Mouse (Mus musculus) cerebellum, postnatal 25 days (tissue): ENCODE measurements at regions not wholly inside any gene's neighbourhood (a gene's known extent, or its start where the extent isn't known, plus 50 kb on each side); places are given as distances from the start of the nearest gene placed in this dataset.

Experiments
- DNase-seq, 2 experiments: peaks; one replicate each; pipeline ENCODE4 v3.0.0; 2021; ENCODE audit warnings: mixed read lengths in 2 of 2

GRCm38 (mm10) chr8:116373063-116373462, 131.7 kb upstream of the Dynlrb2 start:
- DNase-seq = peak; percentile 36 to 56

DNA sequence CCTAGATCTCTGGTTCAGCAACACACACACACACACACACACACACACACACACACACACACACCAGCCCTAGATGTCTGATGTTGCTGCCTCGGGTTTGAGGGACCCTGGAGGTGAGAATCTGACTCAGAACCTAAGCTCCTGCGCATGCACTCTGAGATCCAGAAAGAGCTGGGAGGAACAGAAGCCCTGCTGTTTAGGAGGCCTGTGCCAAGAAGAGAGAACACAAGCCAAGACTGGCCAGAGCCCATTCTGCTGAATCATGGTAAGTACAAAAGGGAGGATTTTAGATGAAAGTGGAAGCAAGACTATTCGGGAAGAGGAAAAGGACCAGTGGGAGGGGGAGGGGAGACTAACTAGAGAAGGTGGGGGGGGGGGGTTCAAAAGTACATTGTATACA, 132.2 kb upstream of the Dynlrb2 start:
- DNase-seq = peak; percentile 86 to 90

DNA sequence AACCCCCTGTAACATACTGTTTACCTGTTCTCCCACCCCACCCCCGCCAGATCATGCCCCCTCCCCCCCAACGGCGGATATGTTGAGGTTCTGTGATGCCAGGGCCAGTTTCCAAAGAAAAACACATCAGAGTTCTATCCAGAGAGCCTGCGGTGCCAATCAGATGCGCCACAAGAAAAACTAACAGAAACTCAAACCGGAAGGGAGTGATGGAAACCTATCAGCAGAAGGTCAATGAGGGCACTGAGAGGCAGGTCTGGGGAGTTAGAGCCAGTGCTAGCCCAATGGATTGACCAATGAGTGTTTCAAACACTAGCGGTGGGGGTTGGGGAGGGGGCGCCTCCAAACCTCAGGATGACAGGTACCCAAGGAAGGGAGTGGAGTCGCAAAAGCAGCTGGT, 132.7 kb upstream of the Dynlrb2 start:
- no peak for DNase-seq

DNA sequence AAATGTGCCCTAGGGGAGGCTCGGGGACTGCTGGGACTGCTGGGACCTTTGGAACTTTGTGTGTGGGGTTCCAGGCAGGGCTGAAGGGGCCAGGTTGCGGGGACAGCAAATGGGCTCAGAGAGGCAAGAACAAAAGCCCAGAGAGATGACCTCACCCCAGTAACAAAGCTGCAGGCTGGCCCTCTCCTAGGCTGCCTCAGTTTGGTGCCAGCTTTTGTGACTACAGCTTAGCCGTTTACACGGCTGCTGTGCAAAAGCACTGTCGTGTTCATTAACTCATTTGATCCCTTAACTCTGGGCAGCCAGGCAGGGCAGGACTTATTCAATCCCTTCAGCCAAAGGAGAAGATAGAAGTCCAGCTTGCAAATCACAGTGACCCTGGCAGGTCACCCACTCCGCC, 137.3 kb upstream of the Dynlrb2 start:
- peak in 1 of 2 experiments; percentile 14 for DNase-seq

DNA sequence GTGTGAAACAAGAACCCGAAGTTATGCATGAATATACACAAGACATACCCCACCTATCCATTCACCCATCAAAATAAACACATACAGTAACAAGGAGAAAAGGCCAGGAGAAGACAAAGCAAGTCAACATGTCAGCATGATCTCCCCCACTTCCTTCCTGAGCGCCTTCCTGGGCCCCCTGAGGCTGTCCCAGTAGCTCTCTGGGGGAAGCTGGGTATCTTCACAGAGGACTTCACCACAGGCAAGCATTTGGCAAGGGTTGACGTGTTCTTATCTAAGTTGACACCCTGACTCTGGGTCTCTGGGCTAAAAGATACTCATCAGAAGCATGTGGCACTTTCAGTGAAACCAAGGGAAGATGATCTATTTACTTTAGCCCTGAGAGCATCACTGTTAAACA, 138.1 kb upstream of the Dynlrb2 start:
- no peak for DNase-seq

- DNase-seq = no peak
Observed at GRCm38 (mm10) chr8:116364751-116365150, 140.0 kb upstream of the Dynlrb2 start.

- DNase-seq = peak; percentile 57 to 64
Observed at GRCm38 (mm10) chr8:116364172-116364571, 140.6 kb upstream of the Dynlrb2 start.

DNA sequence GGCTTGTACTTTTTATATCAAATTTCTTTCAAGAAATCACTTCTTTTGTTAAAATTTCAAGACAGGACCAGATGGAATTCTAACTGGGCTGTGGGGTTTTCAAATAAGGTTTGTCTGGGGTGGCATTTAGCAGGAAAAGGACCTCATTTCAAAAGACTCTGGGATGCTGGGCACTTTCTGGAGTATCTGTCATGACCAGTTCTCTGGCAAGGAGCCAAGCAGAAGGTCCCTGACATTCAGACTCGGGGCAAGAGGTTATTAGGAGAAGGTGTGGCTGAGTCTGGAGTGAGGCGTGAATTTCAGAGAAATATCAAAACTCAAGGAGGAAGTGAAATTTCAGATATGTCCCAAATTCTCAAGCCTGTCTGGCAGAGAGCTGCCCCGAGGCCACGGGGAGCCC, 142.4 kb upstream of the Dynlrb2 start:
- peak in 1 of 2 experiments; percentile 26 for DNase-seq

DNA sequence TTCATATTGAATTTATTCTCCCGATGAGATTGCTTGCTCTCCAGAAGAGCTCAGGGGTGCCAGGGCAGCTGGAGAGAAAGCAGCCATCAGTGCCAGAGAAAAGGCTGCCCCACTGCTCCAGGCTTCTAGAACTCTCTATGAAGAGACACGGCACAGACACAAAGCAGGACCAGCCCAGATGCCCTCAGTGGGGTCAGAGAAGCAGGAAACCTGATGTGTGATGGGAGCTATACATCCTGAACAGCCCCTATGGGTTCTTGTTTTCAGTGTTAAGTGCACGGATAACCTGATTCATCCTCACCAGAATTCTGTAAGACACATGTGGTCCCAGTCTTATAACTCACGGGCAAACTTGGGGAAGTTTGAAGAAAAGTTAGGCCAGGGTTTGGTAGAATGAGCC, 145.0 kb upstream of the Dynlrb2 start:
- no peak for DNase-seq

DNA sequence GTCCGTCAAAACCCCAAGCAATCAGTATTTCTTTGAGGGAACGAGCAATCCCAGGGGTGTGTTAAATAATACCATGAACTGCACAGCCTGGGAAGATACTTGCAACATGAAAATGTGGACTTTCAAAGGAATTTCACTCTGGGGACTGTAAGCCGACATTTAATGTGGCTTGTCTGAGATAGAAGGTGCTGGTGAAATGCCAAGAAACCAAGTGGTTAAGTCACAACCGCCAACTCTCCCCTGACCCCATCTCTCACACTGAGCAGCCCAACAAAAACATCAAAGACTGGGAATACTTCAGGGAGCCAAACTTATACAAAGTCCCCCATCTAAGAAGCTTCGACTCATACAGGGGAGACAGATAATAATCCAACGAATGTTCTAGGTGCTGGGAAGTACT, 150.0 kb upstream of the Dynlrb2 start:
- DNase-seq = no peak

- DNase-seq = no peak
Observed at GRCm38 (mm10) chr8:116353911-116354310, 150.9 kb upstream of the Dynlrb2 start.

DNA sequence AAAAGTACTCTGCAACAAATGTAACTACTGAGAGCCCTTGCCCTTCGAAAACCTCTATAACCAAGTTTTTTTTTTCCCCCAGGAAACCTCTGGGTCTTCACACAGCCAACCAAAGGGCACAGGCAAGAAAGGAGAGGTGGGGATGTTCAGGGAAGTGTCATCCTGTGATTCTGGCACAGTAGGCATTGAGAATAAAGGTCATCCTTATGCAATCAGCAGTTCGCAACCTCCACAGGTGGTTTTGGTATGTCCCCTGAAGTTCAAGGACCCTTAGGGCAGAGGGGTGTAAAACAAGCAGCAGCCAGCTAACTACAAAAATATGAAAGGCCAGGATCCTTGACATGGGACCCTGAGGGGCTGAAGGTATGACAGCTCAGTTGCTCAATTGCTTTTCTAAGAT, 152.1 kb upstream of the Dynlrb2 start:
- DNase-seq = no peak

DNA sequence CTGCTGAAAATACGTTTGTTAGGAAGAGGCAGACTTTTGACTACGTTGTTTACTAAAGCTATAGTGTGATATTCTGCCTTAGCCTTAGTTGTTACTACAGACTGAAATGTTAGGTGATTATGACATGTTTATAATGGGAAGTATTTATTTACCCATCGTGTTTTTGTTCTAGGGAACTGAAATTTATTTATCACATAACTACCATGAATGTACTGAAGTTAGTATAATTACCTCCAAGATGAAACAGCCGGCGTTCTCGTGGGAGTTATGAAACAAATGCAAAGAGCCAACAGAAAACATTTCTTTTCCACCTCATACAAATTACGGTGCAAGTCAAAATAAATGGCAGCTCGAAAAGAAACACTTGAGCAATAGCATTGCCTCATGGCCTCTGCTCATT, 155.8 kb upstream of the Dynlrb2 start:
- DNase-seq = no peak

DNA sequence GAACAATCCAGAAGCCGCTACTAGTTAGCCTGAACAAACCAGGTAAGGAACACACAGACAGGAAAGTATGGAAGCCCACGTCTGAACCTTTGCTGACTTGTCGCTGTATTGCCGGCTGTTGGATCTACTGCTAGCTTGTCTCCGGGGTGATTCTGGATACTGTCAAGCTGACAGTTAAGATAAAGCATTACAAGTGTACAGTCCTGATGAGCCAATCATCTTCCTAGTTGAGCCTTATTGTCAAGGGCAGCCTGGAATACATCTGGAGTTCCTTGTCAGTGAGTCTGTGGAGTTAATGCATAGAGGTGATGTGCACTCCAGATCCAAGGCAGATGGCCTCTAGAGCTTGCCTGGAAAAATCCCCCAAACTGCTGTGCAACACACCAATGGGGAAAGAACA, 157.8 kb upstream of the Dynlrb2 start:
- DNase-seq = no peak

DNA sequence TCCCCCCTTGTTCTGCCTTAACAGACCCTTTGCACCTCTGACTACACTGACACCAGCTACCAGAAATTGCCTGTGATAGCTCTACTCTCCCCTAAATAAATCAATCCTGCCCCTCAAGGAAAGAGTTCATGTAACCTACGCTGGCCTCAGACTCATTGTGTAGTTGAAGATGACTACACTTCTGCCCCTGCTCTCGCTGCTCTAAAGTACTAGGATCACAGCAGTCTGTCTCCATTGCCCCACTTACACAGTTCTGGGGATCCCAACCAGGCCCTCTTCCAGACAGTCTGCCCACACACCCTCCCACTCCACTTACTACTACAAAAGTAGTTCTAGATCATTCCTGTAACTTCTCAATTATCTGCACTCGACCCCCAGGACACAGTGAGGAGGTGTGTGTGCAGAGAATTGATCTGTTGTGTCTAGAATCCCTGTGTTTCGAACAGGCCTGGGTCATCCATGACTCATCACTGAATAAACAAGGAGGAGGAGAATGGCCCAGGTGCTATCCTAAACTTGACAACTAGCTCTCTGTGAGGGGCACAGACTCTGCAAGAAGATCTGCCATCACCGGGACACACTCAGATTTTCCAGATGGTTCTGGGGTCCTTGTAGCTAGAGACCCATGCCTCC, 160.1 kb upstream of the Dynlrb2 start:
- no peak for DNase-seq

- no peak for DNase-seq
Observed at GRCm38 (mm10) chr8:116343534-116343933, 161.2 kb upstream of the Dynlrb2 start.

DNA sequence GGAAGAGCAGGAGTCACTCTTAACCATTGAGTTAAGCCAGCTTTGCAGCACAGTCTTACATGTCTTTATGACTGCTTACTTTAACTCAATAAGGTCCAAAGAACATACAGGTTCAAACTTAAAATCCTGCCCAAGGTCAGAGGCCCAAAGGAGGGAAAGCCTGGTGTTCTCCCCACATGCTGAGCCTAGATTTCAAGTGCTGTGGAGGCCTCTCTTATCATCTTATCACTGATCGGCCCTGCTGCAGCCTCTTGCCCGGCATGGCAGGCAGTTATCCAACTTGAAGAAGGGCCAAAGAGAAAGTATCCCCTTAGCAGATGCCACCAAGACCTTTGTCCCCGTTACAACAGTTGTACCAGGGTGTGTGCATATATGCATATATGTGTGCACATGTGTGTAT, 170.0 kb upstream of the Dynlrb2 start:
- no peak for DNase-seq

DNA sequence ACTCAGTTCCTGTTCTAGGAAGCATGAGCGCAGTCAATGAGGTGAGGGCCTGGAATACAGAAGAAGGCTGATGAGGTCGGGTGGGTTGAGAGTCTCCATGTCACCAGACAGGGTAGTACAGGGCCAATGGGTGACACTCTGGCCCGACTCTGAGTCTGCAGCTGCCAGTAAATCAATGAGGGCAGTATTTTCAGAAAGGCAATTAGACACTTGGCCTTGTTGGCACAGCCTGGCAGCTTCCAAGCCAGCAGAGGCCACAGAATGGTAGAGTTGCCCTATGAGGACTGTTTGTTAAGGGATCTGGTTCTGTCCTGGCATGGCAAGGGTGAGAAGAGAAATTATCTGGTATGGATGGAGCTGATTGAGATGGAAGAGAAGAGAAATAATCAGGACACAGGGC, 170.7 kb upstream of the Dynlrb2 start:
- no peak for DNase-seq

DNA sequence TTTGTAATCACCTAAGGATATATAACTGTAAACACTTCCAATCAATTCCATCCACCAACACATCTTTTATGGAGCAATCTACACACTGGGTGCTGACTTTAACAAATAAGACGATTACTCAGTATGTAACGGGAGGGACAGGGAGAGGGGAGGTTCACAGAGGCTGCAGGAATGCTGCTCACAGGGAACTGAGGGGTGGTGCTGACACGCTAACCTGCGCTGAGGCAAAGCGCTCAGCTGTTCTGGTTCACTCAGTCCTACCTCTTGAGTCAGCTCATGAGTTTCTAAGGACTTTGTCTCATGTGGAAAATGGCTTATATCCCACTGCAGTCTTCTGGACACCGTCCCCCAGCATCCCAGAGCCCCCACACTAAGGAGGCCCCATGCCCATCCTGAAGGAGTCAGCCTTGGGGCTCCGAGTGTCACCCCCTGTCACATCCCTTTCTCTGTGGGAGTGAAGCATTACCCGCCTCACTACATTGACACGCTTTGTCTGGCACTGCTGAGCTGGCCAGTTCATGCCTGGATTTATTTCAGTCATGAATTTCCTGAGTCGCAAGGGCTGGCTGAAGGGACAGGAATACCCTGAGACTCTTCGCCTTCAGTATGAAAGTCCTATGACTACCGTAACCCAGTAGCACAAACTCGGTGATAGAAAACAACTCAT, 184.6 kb upstream of the Dynlrb2 start:
- DNase-seq = no peak

DNA sequence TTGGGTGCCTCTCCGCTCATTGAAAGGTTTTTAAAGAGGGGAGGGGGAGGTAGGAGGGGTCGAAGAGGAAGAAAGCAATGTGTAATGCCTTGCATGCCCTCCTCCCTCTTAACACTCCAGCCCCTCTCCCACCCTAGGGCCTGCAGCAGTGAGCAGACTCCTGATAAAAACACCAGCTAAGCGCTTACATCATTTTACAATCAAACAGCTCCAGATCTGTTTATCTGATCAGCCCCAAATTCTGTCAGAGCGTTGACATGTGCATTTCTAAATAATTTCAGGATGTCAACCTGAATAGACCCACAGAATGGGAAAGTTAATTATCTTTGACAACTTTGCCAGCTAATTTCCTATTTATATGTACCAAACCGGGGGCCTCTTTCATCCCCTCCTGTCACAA, 189.4 kb upstream of the Dynlrb2 start:
- no peak for DNase-seq

DNA sequence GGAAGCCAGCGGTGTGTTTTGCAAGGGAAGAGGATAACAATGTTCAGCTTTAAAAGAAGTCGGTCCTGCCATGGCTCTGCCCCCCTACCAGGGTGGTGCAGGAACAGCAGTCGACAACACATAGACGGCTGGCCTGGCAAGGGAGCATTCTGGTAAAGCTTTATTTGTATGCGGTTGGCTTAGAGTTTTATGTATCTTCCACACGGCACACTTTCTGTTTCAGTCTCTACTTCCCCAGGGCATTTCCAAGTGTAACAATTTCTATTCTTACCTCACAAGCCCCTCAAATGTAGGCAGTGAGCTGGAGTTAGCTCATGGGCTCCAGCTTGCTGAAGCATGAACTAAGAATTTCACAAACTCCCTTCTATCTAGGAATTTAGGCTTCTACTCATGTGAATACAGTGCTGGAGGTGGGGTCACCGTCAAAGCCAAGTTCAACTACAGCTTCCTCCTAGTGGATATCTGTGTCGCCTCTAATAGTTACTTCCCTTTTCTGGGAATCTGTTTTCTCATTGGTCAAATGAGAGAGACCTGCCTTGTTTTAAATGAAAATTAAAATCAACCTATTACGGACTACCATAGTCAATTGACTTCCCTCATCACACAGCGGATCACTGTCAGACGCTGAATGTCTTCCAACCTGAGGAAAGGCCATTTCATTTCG, 190.2 kb upstream of the Dynlrb2 start:
- DNase-seq = no peak

GRCm38 (mm10) chr8:116298891-116299290, 205.9 kb upstream of the Dynlrb2 start:
- peak; percentile 85 to 87 for DNase-seq

DNA sequence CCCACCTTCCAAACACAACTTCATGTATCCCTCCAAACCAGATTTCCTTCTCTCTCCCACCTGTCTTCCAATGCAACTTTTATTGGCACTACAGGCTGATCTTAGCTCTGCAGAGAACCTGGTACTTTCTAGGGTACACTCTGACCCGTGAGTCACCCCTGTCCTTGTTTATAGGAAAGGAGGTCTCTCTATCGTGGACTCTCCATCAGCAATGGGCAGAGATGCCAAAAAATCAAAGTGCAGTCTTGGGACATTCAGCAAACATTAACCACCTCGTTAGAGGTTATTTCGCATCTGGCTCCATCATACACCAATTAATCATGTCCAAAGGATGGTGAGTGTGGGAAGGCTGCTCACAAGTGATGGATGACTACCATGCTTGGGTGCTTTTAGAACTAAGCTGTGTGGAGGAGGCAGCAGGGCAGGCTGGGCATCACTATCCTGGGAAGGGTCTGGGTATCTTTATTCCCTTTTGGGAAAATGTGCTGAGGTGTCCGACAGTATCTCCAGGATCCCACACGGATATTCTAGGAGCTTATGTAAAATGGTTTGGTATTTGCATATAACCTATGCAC, 214.0 kb upstream of the Dynlrb2 start:
- no peak for DNase-seq

DNA sequence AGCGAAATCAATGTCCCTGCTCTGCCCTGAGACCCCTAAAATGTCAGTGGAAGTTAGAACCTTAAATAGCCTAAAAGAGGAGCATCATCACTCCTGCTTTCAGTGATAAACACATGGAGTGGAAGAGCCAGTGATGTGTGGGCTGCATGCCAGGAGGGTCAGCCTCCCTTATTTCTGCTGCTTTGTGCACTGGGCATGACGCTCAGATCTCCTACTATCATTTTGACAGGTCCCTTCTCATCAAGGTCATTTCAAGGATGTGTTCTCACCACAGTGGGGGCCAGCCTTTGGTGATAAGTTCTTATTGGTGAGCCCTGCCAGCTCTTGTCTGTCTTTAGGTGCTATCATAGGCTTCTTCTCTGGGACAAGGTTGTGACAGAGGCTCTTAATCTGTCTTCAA, 215.5 kb upstream of the Dynlrb2 start:
- DNase-seq = no peak
